Mouse (Mus musculus): ENCODE results near the gene Ppif.

GRCm38 (mm10) chr14:25665314-25665970, 28.5 kb upstream of the Ppif start:
- TF ChIP-seq CTCF (IDR thresholded peaks at IDR 0.05; ENCODE audit: borderline replicate concordance, extremely low read depth, insufficient read depth, insufficient read length) (no peak), POLR2A (IDR thresholded peaks at IDR 0.05; ENCODE audit: borderline replicate concordance, extremely low read depth, insufficient read depth, insufficient read length, poor library complexity, severe bottlenecking) (no peak)

Measured in brain, embryonic 14.5 days (tissue).